Mouse (Mus musculus) MEL-GATA-1-ER (cell line): Measurements from ENCODE around the gene Pcnp.
A peak's percentile ranks its signal among the peaks of the same experiment; 100 is the strongest.
"Not testable (repeated sequence)": the region's sequence is repeated elsewhere in the genome, so short reads cannot be mapped to it uniquely, and the experiment has no call there.

Experiments used
- DNase-seq: peaks from one replicate; pipeline ENCODE4 v3.0.0-alpha.2; 2012; ENCODE audit warnings: low read depth; ENCODE audit errors: extremely low read depth

Gene Pcnp

GRCm38 (mm10) chr16:56029661-56030082 is at the start of gene Pcnp:
Pcnp (minus strand) TSS chr16:56029739.
- DNase-seq, result peak; percentile 92

GRCm38 (mm10) chr16:56076121-56076869 is 46.8 kb upstream of the Pcnp start:
- DNase-seq, result no peak

GRCm38 (mm10) chr16:56075222-56076111 is 45.9 kb upstream of the Pcnp start:
- DNase-seq, result peak; percentile 66

- DNase-seq, result no peak
Measured at GRCm38 (mm10) chr16:56074565-56074964, 45.0 kb upstream of the Pcnp start.

- no peak for DNase-seq
Measured at GRCm38 (mm10) chr16:56074122-56074521, 44.6 kb upstream of the Pcnp start.

- DNase-seq, result not testable (repeated sequence)
Measured at GRCm38 (mm10) chr16:56073150-56073549, 43.6 kb upstream of the Pcnp start.

GRCm38 (mm10) chr16:56072533-56072932 is 43.0 kb upstream of the Pcnp start:
- no peak for DNase-seq

- peak; percentile 79 for DNase-seq
Measured at GRCm38 (mm10) chr16:56071317-56072232, 42.0 kb upstream of the Pcnp start.

- no peak for DNase-seq
Measured at GRCm38 (mm10) chr16:56068523-56069070, 39.1 kb upstream of the Pcnp start.

GRCm38 (mm10) chr16:56066113-56066512 is 36.6 kb upstream of the Pcnp start:
- DNase-seq, result no peak

GRCm38 (mm10) chr16:56064334-56064990 is 34.9 kb upstream of the Pcnp start:
- DNase-seq, result peak; percentile 78

GRCm38 (mm10) chr16:56062981-56063380 is 33.4 kb upstream of the Pcnp start:
- no peak for DNase-seq

- peak; percentile 74 for DNase-seq
Measured at GRCm38 (mm10) chr16:56061995-56062594, 32.6 kb upstream of the Pcnp start.

- no peak for DNase-seq
Measured at GRCm38 (mm10) chr16:56058151-56058550, 28.6 kb upstream of the Pcnp start.

GRCm38 (mm10) chr16:56056944-56057590 is 27.5 kb upstream of the Pcnp start:
- no peak for DNase-seq

GRCm38 (mm10) chr16:56055911-56056310 is 26.4 kb upstream of the Pcnp start:
- no peak for DNase-seq

GRCm38 (mm10) chr16:56048038-56048437 is 18.5 kb upstream of the Pcnp start, which contains the start of gene Senp7:
Senp7 (plus strand) TSS chr16:56048338.
- DNase-seq, result not testable (repeated sequence)

GRCm38 (mm10) chr16:56038090-56038489 is 8.6 kb upstream of the Pcnp start:
- no peak for DNase-seq
